Mouse (Mus musculus): ENCODE measurements around the gene Nfe2l1. TPM values are rescaled to one million over a fixed set of nuclear protein-coding genes. Genes with fewer than 3 reads are reported as not detected.

Nfe2l1 gene
- polyA plus RNA-seq, 1 experiment from 2014 or later = 66.5 TPM

GRCm38 (mm10) chr11:96772413-96772812 is 57.4 kb downstream of the Nfe2l1 start:
- peaks cover 57% of the 10 kb centered on the region for H3K4me1 ChIP-seq (replicated peaks)
- WGBS = 93% methylated on average over 9 of the region's 9 CpGs
- H3K9me3 ChIP-seq = no peaks in the 10 kb centered on the region
- no peak for ATAC-seq (ENCODE audit: low read depth)
- no peak overlapping the region for H3K4me2 ChIP-seq
- H3K36me3 ChIP-seq = peaks cover 61% of the 10 kb centered on the region
- H3K27me3 ChIP-seq = no peaks in the 10 kb centered on the region
- H3K27ac ChIP-seq (replicated peaks) = no peak overlapping the region
- H3K4me3 ChIP-seq = no peak overlapping the region
- H3K9ac ChIP-seq = no peak overlapping the region; the same call in 1 of the 2 replicates

- Histone ChIP-seq H3K9me3 (no peaks in the 10 kb centered on the region), H3K4me2 (no peak overlapping the region), H3K27ac (replicated peaks) (no peak overlapping the region), H3K4me1 (replicated peaks) (peaks cover 61% of the 10 kb centered on the region), H3K27me3 (no peaks in the 10 kb centered on the region), H3K9ac (no peak overlapping the region), H3K4me3 (no peak overlapping the region), H3K36me3 (peaks cover 61% of the 10 kb centered on the region)
- no peak for ATAC-seq (ENCODE audit: low read depth)
- 97% methylated on average over 9 of the region's 9 CpGs for WGBS
Observed at GRCm38 (mm10) chr11:96771274-96771975, 58.3 kb downstream of the Nfe2l1 start.

- peak overlapping the region; percentile 14; the same call in 1 of the 2 replicates for H3K4me2 ChIP-seq
- H3K4me1 ChIP-seq (replicated peaks) = peaks cover 60% of the 10 kb centered on the region
- peaks cover 61% of the 10 kb centered on the region for H3K36me3 ChIP-seq
- no peaks in the 10 kb centered on the region for H3K27me3 ChIP-seq
- H3K4me3 ChIP-seq = no peak overlapping the region
- ATAC-seq (ENCODE audit: low read depth) = no peak
- H3K9ac ChIP-seq = peak overlapping the region; percentile 56
- peak overlapping the region; percentile 92 for H3K27ac ChIP-seq (replicated peaks)
- WGBS = 53% methylated on average over 9 of the region's 9 CpGs
- no peaks in the 10 kb centered on the region for H3K9me3 ChIP-seq
Observed at GRCm38 (mm10) chr11:96768240-96768639, 61.5 kb downstream of the Nfe2l1 start.

MicroRNAs within 50 kb of the gene (microRNA counts, 519-probe panel; counts per million panel counts)
- 4,034 counts per million, percentile 65 among the panel's probes with 10 or more counts for microRNA mmu-miR-152

Small RNA genes within 50 kb of the gene (microRNA-seq; reads per million reads assigned to microRNA genes)
- 33.2 reads per million, percentile 39 among the genes with 10 or more reads in this experiment for gene Mir152

Other genes with a start within 250 kb of the Nfe2l1 start
- gene Snx11, start 52.4 kb downstream of the Nfe2l1 start, polyA plus RNA-seq (2015; fragmentation: Nextera tagmentation; extraction: Ambion mirVana) = 78.0 and 84.2 TPM in 2 replicates
- 91.6 and 95.1 TPM in 2 replicates for gene Cbx1, start 40.8 kb downstream of the Nfe2l1 start, polyA plus RNA-seq (2015; fragmentation: Nextera tagmentation; extraction: Ambion mirVana)
- 36.6 and 43.2 TPM in 2 replicates for gene Copz2, start 19.9 kb upstream of the Nfe2l1 start, polyA plus RNA-seq (2015; fragmentation: Nextera tagmentation; extraction: Ambion mirVana)
- 79.2 and 92.0 TPM in 2 replicates for gene Cdk5rap3, start 86.5 kb upstream of the Nfe2l1 start, polyA plus RNA-seq (2015; fragmentation: Nextera tagmentation; extraction: Ambion mirVana)
- 0.21 TPM in 1 of 2 replicates, not detected in the other for gene Prr15l, start 98.1 kb upstream of the Nfe2l1 start, polyA plus RNA-seq (2015; fragmentation: Nextera tagmentation; extraction: Ambion mirVana)
- 18.5 and 22.3 TPM in 2 replicates for gene Pnpo, start 114.0 kb upstream of the Nfe2l1 start, polyA plus RNA-seq (2015; fragmentation: Nextera tagmentation; extraction: Ambion mirVana)
- gene Sp2, start 153.0 kb upstream of the Nfe2l1 start, polyA plus RNA-seq (2015; fragmentation: Nextera tagmentation; extraction: Ambion mirVana) = 15.9 and 16.7 TPM in 2 replicates
- 0.17 and 0.29 TPM in 2 replicates for gene Sp6, start 183.4 kb upstream of the Nfe2l1 start, polyA plus RNA-seq (2015; fragmentation: Nextera tagmentation; extraction: Ambion mirVana)
- 13.7 and 15.0 TPM in 2 replicates for gene Scrn2, start 200.0 kb upstream of the Nfe2l1 start, polyA plus RNA-seq (2015; fragmentation: Nextera tagmentation; extraction: Ambion mirVana)
- gene Lrrc46, start 211.4 kb upstream of the Nfe2l1 start, polyA plus RNA-seq (2015; fragmentation: Nextera tagmentation; extraction: Ambion mirVana) = 1.8 and 3.0 TPM in 2 replicates
- gene Mrpl10, start 211.6 kb upstream of the Nfe2l1 start, polyA plus RNA-seq (2015; fragmentation: Nextera tagmentation; extraction: Ambion mirVana) = 58.9 and 59.0 TPM in 2 replicates
- 9.2 and 11.0 TPM in 2 replicates for gene Osbpl7, start 220.7 kb upstream of the Nfe2l1 start, polyA plus RNA-seq (2015; fragmentation: Nextera tagmentation; extraction: Ambion mirVana)